Mouse (Mus musculus) MEL-GATA-1-ER (cell line): ENCODE data around the gene Gpr33.

Source experiments
- DNase-seq: peaks from one replicate; pipeline ENCODE4 v3.0.0-alpha.2; 2012; ENCODE audit warnings: low read depth; ENCODE audit errors: extremely low read depth

Gene Gpr33

DNA sequence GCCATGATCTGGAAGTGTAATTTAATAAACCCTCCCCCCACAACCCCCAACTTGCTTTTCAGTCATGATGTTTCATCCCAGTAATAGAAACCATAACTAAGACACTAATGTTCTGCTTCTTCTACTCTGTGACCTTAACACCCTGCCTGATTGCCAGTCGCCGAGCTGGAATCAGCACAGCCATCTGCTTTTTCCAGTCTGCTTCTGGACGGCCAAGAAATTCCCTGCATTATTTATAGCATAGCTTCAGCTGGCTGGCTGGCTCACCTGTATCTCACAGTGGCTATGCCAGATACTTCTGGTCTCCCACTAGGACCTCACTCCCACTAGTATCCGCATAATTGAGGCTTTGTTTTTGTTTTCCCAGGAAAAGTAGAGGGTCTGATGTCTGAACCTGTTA lies 42.0 kb downstream of the Gpr33 start:
- DNase-seq, result no peak

GRCm38 (mm10) chr12:51985163-51985748 lies 42.6 kb downstream of the Gpr33 start:
- no peak for DNase-seq

- DNase-seq, result no peak
Observed at GRCm38 (mm10) chr12:51983625-51984024, 44.2 kb downstream of the Gpr33 start.

- DNase-seq, result no peak
Observed at GRCm38 (mm10) chr12:51976531-51976930, 51.3 kb downstream of the Gpr33 start.

GRCm38 (mm10) chr12:51974381-51974780 lies 53.5 kb downstream of the Gpr33 start:
- no peak for DNase-seq
